Mouse (Mus musculus): ENCODE results near the gene Slco3a1.

Slco3a1 gene

DNA sequence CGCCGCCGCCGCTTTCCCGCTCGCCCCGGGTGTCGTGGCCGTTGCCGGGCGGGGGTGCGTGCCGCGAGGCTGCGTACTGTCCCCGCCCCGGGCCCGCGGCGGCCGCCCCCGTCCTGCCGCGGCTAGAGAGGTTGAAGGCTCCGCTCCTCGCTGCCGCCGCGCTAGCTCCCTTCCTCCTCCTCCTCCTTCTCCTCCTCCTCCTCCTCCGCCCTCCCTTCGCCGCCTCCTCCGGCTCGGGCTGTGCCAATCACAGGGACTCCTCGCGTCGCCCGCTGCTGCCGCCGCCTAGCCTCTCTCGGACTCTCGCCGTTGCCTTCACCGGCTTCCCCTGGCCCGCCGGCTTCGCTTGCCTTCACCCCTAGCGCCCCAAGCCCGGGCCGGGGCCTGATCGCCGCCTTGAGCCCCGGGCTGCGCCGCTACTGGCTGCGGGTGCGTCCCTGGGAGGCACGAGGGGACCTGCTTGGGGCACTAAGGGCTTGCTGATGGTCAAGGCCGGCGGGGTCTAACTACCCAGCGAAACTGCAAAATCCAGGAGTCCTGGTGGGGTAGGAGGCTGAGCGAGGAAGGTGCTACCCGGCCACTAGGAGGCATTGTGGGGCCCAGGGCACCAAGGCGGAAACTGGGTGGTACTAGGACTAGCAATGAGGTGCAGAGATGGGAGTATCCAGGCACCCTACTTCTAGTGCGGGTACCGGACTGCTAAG lies at the start of gene Slco3a1:
Slco3a1 (minus strand) TSS at position 173 of the 704 bp plus-strand sequence.
- DNase-seq (ENCODE audit: low spot score in 2 of 2) = peak; percentile 38 to 54

DNA sequence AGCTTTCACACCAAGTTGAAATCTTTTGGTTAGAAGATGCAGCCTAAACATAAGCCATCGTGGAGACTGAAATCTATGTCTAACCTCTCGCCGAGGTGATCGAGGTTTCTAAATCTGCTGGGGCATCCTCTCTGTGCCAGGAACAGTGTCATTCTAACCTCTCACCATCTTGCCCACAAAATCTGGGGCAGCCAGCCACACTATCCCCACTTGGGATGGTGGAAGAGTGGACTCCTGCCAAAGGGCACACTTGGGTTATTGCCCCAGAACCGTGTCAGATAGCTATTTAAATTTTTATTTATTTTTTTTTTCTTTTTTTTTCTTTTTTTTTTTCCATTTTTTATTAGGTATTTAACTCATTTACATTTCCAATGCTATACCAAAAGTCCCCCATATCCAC lies 46.4 kb upstream of the Slco3a1 start:
- DNase-seq (ENCODE audit: low spot score in 2 of 2) = no peak

DNA sequence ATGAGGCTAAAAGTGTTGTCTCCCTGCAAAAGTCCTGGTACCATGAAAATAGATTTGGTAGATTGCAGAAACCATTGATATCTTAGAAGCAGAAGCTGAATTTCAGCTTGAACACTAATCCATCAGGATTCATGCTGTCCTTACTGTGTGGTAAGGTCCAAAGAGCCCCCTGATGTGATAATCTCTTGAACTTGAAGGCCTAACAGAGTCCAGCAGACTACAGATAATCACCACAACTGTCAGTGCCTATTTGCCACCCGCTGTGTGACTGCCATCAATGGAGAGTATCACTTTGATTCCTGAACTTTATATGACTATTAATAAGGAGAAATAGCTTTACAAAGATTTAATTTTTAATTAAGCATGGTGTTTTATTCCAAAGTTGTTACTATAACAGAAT lies 24.8 kb upstream of the Slco3a1 start:
- DNase-seq (ENCODE audit: low spot score in 2 of 2) = no peak

DNA sequence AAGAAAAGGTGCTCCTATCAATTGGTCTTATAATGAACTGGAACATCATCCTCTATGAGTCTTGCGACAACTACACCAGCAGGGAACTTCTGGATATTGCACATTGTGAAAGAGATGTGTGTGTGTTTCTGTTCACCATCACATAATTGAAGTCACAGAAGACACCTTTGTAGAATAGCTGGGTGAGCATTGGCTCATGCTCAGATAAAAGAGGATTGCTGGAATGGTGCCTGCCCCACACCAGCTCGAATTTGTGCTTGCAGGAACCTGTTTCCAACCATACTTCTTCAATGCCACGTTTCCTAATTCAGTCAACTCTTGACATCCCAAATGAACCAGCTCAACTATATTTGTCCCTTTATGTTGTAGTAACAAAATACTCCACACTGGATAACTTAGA lies 21.1 kb upstream of the Slco3a1 start:
- DNase-seq (ENCODE audit: low spot score in 2 of 2) = no peak

DNA sequence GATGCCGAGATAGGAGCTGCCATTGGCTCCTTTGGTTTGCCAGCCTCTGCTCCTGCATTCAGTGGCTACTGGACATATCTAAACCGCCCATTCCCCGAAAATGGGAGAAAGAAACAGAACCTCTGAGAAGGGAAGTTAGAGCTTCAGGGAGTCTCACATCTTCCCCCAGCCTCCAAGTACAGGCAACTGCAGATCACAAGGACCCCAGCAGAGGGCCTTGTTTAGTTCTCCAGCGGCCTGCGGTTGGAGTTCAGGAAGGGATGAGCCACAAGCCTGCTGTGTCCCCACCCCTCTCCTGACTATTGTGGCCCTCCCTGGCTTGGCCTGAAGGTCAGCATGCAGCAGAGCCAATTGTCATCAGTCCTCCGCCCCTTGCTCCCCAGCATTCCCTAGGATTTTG lies 836 bp upstream of the Slco3a1 start:
- DNase-seq (ENCODE audit: low spot score in 2 of 2) = peak in 1 of 2 experiments; percentile 35

DNA sequence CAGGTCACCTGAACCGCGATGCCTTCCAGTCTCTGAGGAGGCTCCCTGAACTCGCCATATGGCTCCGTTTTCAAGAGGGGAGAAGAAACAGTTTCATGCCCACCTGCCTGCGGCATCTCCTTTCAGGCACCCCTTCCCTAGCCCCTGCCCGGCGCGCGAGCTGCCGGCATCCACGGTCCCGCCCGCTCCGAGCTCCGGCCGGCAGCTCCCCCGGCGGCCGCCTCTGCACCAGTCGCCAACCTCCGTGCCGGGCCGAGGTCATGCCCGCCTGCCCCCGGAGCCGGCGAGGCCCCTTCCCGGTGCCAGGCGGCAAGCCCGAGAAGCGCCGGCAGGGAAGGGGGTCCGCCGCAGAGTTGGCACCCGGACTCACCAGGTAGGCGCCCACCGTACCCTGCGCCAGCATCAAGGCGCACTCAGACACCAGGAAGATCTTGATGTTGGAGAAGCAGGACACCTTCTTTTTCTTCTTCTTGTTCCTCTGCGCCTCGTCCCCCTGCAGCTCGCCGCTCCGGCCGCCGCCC lies 479 bp downstream of the Slco3a1 start:
- DNase-seq (ENCODE audit: low spot score in 2 of 2) = peak; percentile 13 to 35

DNA sequence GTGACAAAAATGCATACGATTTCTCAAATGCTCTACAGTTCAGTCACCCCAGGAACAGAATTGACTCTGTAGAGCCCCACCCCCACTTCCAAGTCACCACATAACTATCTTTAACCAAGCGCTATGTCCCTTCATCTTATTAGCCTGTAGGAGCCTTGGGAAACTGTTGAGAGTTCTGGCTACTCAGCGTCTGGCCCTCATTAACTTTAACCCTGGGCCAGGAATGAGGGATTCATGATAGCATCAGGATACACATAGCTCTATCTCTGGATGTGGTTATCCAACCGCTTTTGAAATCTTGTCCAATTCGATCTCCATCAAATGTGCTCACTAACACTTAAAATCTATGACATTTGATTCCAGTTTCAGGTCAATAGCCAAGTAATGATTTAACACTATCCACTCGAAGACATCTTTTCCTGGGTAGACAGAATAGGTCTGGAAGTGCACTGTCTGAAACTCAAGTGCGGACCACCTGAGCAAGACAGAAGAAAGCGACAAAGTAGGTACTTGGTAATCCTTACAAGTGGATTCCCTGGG lies 1.4 kb downstream of the Slco3a1 start:
- no peak for DNase-seq (ENCODE audit: low spot score in 2 of 2)

DNA sequence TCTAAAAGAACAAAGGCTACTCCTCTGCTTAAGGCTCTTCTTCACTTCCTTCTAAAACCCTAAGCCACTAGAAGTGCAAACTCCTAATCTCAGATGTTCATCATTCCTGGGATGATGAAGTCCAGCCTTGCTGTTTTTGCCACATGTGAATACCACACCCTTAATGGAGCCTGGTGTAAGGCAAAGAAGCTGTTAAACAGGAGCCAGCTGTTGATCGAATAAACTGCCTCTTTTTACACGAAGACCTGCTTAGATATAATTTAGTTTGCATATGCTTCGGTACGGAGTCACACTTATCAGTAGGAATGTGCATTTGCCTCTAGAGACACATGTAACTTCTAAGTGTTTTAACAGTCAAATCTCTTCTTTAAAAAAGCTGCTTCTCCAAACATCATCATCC lies 2.0 kb downstream of the Slco3a1 start:
- DNase-seq (ENCODE audit: low spot score in 2 of 2) = no peak

DNA sequence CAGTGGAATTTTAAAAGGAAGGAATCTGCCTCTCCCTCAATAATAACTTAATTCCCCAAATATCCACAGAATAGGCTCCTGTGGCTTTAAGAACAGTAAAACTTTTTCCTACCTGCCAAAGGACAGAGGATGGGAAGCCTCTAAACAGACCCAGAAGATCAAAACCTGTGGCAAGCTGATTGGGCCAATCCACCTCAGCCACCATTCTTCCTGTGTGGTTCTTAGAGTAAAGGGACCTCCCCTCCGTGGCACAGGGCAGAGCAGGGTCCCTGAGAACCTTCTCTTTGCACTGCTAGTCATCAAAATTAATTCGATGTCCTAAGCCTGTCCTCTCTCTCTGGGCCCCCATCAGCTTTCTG lies 2.6 kb downstream of the Slco3a1 start:
- DNase-seq (ENCODE audit: low spot score in 2 of 2) = no peak

DNA sequence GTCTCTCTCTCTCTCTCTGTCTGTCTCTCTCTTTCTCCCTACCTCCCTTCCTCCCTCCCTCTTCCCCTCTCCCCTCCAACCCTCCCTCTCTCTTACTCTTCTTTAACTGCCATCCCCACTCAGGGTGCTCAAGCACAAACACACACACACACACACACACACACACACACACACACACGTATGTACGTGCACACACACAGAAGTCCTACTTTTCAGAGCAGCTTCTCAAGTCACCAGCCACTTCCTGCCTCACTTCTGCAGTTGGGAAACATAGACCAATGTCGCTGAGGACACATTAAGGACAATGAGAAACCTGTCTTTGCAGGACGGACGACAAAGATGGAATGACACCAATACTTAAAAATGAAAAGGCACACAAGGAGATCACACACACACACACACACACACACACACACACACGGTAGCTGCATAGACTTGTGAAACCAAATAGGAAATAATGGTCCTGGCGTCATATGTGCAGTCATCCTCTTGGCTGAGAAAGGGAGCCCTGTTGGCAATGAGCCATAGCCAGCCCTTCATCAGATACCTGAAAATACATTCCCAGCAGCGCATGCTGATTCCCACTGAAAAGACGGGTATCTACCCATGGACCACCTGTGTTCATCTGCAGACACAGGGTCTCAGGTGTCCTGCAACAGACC lies 3.1 kb downstream of the Slco3a1 start:
- no peak for DNase-seq (ENCODE audit: low spot score in 2 of 2)

DNA sequence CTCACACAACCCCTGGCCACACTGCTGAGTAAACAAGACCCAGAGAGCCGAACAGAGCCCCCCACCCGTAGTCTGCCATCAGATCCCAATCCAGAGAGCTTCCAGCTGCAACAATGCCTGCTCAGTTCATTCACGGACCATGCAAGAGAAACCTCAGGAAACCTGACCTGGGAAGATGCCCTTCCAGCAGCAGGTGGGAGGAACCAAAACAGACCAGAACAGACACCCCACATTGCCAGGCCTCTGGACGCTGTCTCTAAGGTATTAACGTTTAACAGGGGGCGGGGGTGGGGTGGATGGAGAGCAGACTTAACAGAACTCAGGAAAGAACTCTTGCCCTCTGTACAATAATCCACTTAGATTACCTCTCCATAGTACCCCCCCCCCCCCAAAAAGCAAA lies 4.9 kb downstream of the Slco3a1 start:
- no peak for DNase-seq (ENCODE audit: low spot score in 2 of 2)

DNA sequence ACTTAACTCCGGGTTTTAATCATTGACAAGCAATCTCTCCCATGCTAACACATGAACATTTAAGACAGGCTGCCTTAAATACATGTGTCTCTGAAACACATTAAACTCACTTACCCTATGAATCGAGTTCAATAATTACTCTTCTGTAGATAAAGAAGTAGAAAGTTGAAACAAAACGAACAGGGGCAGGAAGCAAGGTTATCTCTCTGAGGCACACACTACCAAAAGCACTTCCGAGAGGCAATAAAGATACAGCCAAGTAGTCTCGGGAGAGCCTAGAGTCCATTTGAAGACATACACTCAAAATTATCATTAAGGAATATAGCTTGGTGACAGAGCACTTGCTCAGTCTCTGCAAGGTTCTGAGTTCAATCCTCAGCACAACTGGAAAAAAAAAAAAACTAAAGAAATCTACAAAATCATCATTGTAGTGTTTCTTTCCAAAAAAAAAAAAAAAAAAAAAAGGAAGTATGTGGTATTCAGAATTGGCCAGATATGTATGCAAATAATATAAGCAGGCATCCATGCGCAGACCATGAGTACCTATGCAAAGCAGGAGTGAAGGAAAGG lies 5.5 kb downstream of the Slco3a1 start:
- no peak for DNase-seq (ENCODE audit: low spot score in 2 of 2)

DNA sequence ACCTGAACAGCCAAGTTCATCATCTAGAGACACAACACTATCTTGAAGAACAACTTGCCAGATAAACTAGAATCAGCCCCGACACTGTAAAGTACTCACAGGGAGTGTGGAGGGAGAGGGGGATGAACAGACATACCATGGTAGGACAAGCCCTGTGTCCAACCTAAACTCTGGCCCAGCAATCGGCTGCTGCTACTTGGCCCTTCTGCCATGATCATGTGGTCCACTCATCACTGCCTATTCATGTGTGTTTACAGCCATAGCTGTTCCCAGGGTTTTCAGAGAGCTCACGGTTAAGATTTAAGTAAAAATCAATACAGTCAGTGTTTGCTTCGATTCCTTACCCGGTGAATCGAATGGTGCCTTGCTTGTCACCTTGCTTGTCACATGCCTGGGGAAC lies 7.9 kb downstream of the Slco3a1 start:
- no peak for DNase-seq (ENCODE audit: low spot score in 2 of 2)

DNA sequence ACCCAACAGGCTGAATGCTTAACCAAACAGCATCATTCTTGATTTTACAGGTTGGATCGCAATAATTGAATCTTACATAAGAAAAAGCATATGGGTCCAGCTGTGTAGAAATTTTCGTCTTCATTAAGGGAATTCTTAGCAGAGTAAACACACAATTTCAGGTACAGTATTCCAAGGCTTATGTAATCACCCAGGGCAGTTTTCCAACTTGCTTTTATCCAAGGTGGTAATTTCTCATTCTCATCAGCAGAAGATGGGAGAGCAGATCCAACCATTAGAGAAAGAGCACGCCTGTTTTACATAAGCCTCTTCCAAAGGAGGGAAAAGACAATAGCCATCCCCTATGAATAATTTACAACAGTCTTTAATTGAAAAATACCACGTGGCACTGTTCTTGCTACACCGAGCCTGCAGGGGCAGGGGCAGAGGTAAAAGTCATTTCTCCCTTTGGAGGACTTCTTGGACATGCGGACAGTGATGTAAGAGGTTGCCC lies 9.0 kb downstream of the Slco3a1 start:
- DNase-seq (ENCODE audit: low spot score in 2 of 2) = no peak

DNA sequence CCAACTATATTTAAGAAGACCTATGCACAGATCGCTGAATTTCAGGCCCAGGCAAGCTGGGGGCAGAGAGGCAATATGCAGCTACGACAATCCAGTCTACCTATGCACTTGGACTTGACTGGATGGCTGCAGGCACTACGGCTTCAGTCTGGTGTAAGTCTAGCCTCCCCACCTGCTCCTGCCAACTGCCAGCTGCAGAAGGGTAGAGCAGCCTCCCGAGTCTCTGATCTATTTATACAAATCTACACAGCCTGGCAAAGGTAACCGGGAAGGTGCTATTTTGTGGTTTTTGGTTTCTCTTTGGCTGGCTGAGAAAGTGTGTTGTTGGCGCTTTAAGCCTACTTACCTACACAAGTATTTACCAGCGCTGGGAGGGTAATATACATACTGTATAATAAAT lies 10.3 kb downstream of the Slco3a1 start:
- DNase-seq (ENCODE audit: low spot score in 2 of 2) = no peak

DNA sequence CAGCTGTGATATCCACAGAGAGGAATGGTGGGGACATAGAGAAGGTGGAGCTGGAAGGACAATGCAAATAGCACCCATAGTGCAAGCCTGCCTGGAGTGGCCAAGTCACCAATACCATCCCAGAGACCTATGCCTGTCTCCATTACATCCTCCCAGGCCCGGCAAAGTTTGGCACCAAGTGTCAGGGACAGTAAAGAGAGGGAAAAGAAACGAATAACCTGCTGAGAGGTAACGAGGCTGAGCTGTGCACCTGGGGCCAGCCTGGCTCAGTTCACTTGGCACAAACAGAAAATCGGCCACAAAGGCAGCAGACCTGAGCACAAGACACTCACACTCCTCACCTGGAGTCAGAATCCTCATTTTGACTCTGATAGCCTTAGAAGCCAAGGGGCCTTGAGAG lies 12.6 kb downstream of the Slco3a1 start:
- no peak for DNase-seq (ENCODE audit: low spot score in 2 of 2)

DNA sequence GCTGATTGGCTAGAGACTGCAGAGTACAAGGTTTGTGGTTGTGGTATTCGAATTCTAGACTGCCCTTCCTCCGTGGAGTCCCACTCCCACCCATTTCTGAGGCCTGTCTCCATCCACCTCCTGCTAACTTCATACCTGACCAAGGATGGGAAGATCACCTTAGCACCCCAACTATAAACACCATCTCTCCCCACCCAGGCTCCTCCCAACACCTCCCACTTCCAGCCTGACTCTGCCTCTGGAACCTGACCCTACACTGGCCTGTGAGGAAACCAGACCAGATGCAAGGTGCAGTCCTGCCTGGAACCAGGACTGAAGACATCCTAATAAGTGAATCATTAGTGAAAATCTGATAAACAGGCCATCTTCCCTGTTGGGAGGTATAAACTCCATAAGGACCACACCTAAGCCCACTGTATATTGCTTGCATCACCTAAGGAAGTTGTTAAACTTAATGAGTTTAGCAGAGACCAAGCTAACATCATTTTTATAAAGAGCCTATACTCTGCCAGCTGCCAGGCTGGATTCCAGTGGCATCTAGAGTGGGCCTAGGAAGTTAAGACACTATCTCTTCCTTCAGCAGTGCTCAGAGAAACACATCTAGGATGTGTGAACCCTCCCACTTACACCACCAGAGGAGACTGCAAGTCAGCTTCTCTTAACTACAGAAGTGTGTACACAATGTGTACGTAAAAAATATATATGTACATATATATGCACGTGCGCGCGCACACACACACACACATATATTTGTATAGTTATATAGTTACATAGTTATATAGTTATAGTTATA lies 13.5 kb downstream of the Slco3a1 start:
- no peak for DNase-seq (ENCODE audit: low spot score in 2 of 2)

DNA sequence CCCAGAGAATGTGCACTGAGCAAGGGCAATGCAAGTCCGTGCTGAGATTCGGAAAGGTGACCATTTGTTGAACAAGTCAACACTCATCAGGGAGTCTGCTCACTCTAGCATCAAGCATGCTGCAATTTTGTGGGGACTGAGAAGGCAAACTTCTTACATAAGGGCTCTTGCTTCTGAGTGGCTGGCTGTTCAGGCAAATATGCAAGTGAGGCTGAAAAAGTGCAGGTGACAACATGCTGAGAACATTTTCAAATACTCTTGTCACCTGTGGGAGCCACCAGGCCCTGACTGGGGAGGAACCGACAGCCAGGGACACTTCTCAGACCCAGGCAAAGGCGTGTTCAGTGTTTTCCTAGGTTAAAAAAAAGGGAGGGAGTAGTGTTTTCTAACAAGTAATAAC lies 18.4 kb downstream of the Slco3a1 start:
- DNase-seq (ENCODE audit: low spot score in 2 of 2) = no peak

DNA sequence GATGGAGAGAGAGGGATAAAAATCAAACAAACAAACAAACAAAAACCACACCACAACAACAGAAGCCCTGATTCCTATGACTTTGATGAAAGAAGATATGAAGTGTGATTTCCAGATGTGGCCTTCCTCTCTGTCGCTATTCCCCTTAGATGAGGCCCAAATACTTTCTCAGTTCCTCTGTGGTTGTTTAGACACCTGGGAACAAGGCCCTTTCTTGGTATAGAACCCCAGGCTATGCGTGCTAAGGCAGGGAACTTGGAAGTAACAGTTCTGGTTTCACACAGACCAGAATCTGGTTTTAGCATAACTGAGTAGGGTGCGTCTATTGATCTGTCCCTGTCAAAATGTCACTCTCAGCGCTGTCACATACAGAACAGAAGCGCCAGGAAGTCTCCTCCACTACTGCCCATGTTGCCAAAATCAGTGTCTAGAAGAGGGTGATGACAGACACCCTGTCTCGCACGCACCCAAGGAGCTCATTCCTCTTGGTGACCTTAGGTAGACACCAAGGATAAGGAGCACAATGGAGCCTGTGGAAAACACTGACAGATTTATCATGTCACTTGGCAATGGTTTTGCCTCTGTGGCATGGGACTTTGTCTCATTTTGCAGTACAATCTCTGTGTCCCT lies 23.0 kb downstream of the Slco3a1 start:
- DNase-seq (ENCODE audit: low spot score in 2 of 2) = no peak

DNA sequence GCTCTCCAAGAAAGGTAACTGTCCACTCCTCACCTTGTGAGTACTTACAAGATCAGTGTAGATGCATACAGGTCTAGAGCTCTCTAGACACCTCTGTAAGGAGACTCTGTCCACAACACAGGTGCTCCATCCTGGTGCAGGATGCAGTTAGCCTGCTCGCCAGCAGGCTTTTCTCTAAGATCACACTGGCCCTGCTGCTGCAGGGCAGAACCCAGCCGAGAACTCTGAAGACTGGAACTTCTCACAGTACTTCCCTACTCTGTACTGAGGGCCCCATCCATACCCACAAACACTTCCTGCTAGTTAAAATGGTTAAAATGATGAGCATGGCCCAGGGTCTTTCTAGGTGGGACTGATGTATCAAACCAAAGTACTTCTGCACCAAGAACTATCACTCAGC lies 24.7 kb downstream of the Slco3a1 start:
- DNase-seq (ENCODE audit: low spot score in 2 of 2) = no peak

DNA sequence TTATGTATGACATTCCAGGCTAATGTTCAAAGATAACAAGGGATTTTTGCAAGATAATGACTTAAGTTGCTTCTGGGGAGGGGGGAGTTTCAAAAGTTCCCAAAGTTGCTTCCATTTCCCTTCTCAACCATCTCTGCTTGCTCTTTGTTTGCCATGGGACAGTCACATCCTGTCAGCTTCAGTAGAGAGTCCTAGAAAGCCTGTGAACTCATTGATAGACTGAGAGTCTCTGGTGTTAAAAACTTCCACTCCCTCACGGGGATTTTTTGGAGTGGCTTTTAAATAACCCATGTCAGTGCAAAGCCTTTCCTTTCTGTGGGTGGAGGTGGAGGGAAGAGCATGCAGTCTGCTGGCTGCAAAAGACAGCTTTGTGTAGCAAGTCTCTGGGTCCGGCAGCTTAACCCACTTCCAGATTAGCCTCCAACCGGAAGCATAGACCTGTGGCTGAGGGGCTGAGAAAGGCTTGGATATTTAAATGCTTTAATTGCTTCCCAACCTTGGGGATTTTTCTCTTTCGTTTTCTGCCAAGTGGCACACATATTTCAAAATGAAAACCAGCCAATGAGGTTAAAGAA lies 25.3 kb downstream of the Slco3a1 start:
- no peak for DNase-seq (ENCODE audit: low spot score in 2 of 2)
